Mouse (Mus musculus): ENCODE measurements around the gene Olfr803.

Olfr803 gene

DNA sequence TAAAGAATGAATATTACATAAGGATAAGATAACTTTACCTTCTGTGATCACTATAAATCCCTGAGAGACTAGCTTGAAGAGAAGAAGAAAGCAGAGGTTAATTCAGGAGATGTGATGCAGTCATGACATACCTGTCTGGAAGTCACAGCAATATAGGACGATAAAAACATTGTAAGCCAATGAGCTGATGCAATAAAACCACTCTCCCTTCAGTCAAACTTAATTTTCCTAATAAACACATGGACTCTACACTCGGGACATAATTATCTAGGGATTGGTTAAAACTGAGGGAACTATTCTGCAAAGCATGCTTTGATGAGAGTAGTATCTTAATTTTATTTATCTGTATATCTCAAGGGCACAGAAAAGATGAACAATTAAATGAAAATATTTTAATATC lies at the start of gene Olfr803:
TSS of gene Olfr803 (minus strand) at position 101 of the 400 bp plus-strand sequence.
- DNase-seq: no peak

DNA sequence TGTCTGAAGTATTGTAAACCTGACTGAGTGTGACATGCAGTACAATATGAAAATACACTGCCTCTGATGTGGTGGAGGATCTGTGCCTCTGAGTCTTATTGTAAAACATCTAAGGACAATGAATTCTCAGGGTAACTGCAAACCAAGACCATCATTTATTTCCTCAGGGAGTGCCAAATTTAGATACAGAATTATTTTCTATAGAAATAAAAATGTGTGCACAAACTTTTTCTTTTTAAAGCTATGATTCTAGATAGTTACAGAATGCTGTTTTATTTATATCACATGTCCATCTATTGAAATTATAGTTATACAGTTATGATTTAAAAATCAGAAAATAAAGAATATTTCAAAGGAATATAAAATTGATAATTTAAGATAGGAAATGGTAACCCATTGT lies 47.7 kb upstream of the Olfr803 start, which contains the start of gene Olfr806:
TSS of gene Olfr806 (minus strand) at position 101 of the 400 bp plus-strand sequence.
- no peak for DNase-seq

DNA sequence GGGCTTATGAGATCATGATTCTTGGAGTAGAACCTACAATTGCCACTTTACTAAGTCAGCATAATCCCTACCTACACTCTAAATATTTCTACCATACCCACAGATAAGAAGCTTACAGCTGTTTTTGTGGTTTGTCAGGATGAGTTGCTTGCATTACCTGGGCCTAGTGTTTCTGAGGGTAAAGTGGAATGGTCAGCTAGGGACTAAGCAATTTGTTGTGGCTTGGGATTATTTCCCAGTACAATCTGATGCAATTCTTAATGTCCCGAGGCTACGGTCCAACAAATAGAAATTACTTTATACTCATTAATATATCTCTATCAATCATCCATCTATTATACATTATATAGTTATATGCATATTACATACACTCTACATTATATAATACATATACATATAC lies 35.2 kb upstream of the Olfr803 start, which contains the start of gene Olfr805:
TSS of gene Olfr805 (minus strand) at position 101 of the 400 bp plus-strand sequence.
- no peak for DNase-seq

DNA sequence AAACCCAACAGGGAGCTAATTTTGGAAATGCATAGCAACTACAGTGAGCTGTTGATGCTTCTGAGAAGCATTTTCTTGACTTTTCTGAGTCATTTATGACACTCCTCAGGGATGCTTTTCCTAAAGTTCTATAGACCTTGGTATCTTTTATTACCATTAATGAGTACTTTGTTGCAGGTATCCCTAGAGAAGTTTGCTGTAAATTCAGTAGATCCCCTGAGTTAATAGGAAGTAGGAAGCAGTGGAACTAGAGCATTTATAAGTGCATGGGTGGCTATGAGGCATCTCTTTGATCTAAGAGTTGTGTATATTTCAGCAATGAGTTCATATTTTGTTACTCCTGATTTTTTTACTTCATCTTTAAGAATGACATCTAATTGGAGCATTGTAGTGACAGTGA lies 8.8 kb upstream of the Olfr803 start, which contains the start of gene Olfr804:
TSS of gene Olfr804 (plus strand) at position 301 of the 400 bp plus-strand sequence.
- no peak for DNase-seq

DNA sequence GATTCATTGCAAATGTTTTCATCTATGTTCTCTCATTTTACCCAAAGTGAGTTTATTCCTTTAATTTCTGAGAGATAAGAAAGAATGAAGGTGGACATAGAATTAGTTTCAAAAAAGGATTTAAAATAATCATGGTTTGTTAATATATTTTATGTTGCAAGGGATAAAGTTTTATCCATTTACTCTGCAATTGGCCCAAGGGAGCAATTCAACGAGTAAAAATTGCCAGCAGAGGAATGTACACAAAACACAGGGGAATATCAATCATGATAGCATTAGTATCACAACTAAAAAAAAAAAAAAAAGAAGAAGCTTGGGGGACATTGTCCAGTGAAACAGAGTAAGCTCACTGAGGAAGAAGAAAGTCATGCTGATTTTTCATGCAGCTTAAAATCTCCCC lies 6.0 kb downstream of the Olfr803 start, which contains the start of gene Olfr802:
TSS of gene Olfr802 (minus strand) at position 101 of the 400 bp plus-strand sequence.
- DNase-seq: no peak

DNA sequence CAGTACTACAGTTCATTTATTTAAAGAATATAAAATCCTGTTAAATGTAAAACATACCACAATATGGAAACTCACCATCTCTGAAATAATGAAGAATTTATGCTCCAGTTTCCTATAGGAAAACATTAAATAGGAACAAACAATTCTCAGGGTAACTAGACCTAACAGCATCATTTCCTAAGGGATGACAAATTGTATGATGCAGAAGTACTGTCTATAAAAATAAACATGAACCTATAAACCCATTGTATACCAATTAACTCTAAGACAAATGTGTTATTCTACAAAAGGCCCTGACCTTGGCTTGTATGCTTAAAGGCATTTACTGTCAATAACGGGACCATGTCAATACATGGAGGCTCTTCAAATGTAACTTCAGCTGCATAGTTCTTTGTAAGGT lies 20.3 kb downstream of the Olfr803 start, which contains the start of gene Olfr801:
TSS of gene Olfr801 (minus strand) at position 101 of the 400 bp plus-strand sequence.
- no peak for DNase-seq

DNA sequence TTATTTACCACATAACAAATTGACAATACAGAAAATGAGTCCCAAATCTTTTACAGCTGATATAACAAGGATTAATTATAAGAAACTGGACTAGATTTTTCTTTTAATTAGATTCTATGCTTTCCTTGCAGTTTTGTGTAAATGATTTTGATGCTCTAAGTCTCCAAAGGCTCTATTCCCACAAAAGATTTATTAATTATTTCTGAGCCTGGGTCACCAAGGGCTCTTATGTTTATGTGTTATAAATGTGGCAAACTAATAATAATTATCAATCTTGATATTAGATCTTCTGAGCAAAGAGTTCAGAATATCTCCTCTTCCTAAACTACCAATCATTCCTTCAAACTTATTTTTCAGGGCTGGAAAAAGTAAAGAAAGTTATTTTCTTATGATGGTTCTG lies 36.7 kb downstream of the Olfr803 start, which contains the start of gene Olfr800:
TSS of gene Olfr800 (plus strand) at position 301 of the 400 bp plus-strand sequence.
- no peak for DNase-seq

DNA sequence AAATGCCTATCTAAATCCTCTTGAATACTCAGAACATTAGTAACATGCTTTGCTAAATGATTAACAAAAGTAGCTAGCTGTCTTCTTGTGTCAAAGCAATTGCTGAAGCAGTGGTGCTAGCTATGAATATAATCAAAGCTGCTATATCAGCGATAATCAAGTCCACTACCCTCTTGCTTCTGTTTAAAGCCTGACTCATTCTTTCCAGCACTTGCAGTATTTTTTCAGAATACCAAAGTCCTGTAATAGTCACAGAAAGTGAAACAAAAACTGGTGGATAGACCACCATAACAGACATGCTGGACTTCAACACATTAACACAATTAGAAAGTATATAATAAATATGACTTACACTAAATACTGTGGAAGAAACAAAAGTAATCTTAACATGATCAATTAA lies 42.3 kb downstream of the Olfr803 start:
- DNase-seq: no peak
